Mouse (Mus musculus) v-Abl transformed pro-B cells (cell line): Measurements from ENCODE around the gene Nxph1.

Experiments
- in situ Hi-C, 2 experiments: fragments of 400-800 bp; cut with MboI; formaldehyde crosslinking; loops; one replicate each; pipeline ENCODE4 v1.15.1; 2025; ENCODE audit not compliant: unreplicated experiment in 2 of 2

Gene Nxph1

DNA sequence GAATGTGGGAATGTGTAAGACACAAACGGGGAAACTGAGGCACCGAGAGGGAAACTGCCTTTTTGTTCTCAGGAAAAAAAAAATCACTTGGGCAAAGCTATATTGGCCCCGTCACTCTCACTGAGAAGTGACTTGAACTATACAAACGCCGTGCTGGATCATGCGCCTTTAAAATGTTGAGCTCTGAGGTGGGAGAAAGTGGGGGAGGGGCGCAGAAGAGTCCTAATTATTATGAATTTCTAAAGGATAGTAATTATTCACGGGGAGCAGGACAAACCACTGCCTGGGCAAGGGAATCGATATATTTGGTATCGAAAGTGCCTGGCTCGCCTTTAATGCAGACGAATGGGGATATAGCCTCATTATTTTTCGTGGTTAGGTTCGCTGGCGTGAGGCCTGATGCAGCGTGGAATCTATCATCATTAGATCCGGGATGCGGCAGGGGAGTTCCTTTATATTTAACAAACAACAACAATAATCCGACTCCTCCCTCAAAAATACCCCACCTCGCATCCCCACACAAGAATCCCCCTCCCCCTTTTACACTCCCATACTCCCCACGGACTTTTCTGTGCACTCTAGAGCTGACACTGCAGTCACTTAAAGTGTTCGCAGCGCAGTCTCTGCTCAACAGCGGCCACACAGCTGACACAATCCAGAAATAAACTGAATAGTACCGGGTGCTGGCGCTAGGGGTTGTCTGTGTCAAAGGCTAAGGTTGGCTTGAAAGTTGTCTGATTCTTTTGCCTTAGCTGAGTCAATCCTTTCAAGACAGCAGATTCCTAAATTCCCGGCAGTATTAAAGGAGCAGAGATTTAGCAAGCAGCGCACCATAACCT is 10.1 kb downstream of the Nxph1 start:
- in situ Hi-C loops, result no loop called here

DNA sequence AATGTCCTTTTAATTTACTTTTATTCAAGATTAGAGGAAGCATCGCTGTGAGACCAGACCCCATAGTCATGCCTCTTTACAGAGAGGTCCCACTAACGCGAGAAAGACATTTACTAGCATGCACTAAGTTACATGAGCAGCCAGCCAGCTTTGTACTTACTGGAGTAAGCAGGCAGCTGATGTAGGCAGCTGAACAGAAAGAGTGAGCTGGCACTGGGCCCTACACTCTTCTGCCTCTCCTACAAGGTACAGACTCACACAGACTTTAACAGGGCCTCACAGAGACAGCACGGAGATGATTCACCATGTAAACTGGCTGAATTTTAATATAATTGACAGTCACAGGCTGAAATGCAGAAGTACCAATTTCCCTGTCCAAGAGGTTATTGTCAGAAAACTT is 11.6 kb downstream of the Nxph1 start:
- in situ Hi-C loops, result no loop called here

DNA sequence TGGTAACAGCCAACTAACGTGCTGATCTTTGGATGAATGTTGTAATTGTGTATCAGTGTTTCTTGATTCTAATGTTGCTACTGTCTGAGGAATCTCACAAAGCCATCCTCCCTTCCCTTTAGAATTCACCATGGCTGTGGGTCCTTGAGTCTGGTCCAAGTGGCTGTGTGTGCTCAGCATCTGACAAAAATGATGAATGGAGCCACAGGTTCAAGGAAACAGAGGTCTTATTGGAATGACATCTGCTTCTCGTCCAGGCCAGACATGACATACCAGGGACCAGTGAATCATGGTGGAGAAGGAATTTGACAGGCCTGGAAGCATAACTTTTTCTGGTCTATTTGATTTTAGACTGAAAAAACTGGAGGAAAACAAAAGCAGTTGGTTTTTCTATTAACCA is 22.3 kb downstream of the Nxph1 start:
- in situ Hi-C loops, result no loop called here

DNA sequence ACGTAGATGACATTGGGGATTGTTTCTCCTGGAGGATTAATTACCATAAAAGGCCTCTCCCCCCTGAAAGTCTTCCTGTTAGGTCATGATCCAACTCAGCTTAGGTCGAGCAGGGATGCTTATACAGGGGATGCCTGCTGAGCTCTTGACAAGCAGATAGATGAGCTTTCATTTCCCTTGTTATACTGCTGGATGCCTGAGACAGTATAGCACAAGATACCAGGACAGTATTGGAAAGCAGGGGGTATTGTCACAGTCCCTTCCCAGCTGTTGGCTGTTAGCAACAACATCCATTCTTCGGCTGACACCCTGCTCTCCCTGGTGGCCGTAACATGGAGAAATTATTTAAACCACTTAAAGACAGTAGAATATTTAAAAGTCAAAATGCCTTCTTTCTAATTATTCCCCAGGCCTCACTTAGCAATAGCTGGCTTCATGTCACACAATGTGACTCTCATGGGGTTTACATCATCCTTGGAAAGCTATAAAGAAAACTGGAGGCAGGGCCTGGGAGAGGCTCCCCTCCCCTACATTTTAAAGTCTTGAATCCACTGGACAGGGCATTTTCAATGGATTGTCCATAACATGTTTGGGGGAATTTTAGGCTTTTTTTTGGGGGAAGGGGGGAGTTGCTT is 31.1 kb downstream of the Nxph1 start:
- in situ Hi-C loops, result no loop called here

DNA sequence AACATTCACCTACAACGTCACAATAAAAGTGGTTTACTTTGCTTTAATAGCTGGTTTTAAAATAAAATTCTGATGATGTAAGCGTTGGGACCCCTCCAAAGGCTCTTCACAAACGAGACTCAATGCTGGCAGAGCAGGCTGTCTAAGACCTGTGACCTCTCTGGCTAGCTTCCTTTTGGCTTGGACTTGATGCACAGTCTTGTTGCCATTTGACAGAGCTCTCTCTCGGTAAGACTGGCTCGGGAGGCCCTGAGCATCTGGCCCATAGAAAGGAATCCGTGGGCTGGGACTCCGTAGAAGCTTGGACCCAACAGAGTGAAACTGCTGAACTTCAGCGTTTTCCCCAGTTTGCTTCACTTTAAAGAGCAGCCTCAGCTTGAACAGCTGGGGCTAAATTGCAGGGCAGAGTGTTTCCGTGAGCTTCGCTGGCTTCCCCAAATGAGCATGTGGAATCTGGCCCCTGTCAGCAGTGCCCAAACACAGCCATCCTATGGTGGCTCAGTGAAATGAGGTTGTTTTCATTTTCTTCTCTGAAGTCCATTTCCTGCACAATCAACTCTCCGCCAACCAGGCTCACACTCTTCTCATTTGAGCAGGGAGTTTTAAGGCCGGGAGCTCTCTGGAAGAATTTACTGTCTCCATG is 48.2 kb downstream of the Nxph1 start:
- in situ Hi-C loops, result no loop called here

DNA sequence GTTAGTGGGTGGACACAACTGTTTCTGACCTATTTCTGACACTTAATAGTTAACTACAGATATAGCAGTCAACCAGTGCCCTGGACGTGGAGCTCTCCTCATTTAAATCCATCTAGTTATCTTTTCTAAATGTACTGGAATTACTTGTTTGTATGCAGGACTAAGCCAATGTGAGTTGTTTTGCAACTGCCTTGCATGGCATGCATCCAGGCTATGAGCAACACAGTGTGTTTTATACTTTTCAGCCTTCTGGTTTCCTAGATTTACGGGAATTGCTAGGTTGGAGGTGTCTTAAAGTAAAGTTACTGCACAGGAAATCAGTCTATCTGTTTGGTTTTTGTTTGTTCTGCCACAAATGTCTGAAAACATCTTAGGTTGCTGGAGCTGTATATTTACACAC is 49.1 kb downstream of the Nxph1 start:
- in situ Hi-C loops, result no loop called here

DNA sequence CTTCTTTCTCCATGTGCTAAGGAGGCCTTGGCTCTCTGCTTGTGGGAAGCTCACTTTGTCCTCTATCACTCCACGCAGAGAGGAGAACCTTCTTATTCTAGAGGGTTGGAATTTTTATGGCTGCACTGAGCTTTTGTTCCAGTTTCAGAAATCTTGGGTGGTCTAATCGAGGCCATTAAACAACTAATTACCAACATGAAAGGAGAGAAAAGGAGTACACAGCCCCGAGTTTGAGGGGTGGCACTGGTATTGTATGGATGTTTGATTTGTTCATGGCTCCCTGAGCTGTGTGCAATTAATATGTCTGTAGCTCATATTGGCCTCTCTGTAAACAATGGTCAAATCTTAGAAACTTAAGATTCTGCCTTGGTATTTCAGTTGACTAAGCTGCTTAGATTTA is 54.5 kb downstream of the Nxph1 start:
- in situ Hi-C loops, result no loop called here

DNA sequence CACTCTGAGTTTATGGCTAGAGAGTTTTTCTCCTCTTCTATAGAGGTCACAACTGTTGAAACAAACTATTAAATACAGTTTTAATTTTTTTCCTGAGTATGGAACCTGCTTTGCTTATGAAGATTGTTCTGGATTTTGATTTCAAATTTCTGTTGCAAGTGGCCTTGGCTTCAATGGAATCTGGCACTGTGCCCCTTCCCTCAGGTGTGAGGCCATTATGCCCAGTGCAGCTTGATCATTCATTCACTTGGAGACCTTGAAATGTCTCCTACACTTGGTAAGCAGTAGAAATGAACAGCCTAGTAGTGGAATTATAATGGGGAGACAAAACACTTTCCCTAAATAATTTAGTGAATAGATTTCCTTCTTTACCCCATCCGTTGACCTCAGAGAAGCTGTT is 78.4 kb downstream of the Nxph1 start:
- in situ Hi-C loops, result no loop called here

DNA sequence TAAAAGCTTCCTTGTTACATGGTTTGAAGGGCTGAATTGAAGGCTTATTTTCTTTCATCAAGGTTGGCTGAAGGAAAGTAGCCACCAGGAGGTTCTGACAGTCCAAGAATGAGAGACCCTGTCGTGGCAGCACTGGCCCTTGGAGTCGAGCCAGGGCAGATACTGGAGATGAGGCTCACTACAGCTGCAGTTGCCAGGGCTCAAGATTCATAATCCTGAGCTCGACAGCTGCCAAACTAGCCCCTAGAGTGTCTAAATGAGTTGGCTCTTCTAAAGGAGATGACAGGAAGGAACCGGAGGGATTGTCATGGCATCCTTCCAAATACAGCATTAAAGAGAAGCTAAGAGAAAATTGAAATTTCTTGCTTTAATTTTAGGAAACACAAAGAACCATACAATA is 78.9 kb downstream of the Nxph1 start:
- in situ Hi-C loops, result no loop called here

DNA sequence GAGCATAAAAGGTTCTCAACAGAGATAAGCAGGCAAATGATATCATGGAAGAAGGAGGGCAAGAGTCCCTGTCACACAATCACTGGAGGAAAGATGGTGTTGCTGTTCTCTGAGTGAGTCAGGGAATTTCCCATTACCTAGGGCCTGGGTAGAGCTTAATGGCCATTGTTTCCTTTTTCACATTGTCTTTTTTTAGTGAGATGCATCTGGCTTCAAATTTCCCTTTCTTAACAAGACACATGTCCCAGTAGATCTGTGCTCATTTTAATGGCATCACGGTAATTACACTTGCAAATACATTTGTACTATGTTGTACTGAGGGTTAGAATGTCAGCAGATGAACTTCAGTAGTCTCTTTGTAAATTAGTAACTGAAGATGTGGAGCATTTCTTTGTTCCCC is 80.3 kb downstream of the Nxph1 start:
- in situ Hi-C loops, result no loop called here

DNA sequence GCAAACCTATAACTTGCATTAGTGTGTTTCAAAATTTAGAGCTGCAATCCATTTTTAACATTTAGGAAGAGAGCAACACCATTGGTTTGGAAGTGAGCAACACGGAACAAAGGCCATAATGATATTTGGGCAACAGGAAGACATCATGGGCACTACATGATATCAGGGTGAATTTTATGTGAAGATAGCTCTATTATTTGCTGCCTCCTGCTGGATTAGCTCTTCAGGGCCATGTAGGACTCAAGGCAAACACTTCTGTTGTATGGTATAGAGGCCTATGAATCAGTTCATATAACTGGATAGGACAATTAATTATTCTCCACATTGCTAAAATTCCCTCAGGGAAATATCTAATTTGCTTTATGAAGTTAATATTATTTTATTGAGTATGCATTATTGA is 91.1 kb downstream of the Nxph1 start:
- in situ Hi-C loops, result no loop called here

DNA sequence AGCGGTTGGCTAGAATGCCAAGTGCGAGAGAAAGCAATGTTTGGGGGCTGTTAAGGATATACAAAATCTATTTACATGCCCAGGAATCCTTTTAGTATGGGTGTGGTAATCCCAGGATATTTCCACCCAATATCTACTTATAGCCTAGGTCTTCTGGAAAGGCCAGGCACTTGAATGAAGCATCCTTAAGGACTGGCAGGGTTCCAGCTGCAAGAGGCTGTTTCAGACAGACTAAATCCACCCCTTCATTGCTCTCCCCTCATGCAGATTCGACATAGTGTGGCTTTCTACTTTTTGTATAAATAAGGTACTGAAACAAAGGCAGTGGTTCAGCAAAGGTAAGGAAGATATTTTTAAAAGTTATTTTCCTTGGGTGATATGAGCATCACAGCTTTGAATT is 92.8 kb downstream of the Nxph1 start:
- in situ Hi-C loops, result no loop called here

DNA sequence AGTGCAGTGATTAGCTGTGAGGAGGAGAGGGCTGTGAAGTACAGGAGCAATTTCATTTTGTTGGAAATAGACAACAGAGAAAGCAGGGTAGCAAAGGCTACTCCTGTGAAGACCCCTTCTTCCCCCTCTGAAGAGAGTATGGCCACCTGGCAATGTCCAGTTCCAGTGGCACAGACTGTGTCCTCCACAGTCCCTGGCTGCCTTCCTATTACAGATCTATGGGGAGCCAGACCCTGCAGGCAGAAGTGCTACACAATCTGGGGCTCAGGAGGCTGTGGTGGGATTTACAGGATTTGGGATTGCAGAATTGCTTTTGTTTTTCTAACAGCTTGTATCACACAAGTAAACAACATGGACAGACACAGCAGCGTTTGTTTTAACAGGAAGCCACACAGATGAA is 94.2 kb downstream of the Nxph1 start:
- in situ Hi-C loops, result no loop called here

DNA sequence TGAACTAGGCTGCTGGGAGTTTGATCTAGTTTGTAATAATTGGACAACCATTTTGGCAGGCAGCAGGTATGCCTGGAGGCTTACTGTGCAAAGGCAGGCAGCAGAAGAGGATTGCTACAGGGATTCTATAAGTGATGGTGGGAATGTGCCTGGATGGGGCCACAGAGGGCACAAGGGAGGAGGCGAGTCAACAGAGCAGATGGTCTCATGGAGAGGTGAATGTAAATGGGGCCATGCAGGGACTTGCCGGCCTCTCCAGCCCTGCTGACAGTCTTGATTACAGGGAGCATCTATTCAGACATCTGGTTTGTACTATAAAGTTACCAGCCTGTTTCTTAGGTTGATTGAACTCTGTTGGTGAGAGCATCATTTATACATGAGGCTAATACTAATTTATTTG is 98.6 kb downstream of the Nxph1 start:
- in situ Hi-C loops, result no loop called here

DNA sequence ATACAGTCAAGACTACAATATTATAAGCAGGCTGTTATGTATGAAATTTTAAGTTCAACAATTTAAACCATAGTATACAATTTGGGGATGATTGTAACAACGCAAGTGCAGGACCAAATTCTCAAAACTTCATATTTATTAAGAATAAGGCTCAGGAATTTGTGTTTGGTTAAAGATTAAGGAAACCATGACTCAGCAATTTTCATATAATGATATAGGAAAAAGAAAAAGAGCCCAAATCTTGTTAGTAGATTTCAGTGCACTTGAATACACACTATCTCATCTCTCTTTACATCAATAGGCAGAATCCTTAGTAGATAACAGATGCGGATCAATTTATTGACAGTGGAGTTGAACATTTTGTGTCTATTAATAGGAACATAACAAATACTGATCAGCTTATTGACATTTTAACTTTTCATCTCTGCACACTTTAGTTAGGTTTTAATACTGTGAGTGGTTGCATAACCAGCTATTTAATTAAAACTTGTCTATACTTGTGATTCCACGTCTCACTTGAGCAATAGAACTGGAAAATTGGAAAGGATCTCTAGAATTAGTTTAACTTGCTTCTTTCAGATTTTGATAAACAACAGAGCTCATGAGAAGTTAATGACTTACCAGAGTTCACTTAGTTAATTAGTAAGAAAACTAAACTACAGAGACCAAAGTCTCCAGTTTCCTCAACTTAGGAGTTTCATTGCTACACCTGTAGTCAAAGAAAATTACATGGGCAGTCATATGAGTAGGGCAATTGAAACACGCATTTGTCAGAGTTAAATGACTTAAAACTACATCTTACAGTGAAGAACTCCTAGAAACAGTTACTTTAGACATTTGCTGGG is 113.3 kb downstream of the Nxph1 start:
- in situ Hi-C loops, result no loop called here

DNA sequence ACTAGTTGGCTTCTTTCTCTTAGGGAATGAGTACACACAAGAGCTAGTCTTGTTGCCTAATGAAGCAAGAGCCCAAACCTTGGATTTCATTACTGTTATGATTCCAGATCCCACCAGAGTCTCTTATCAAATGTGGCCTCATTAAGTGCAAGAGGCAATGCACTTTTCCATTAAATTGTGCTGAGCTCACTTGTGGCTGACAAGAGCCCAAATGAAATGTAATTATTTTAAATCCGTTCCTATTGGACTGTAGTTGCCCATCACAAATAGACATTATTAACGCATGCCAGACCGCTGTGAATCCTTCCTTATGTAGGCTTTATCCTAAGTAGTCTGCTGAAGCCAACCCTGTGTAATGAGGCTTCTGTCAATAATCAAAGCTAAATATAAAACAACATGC is 118.2 kb downstream of the Nxph1 start:
- in situ Hi-C loops, result no loop called here

DNA sequence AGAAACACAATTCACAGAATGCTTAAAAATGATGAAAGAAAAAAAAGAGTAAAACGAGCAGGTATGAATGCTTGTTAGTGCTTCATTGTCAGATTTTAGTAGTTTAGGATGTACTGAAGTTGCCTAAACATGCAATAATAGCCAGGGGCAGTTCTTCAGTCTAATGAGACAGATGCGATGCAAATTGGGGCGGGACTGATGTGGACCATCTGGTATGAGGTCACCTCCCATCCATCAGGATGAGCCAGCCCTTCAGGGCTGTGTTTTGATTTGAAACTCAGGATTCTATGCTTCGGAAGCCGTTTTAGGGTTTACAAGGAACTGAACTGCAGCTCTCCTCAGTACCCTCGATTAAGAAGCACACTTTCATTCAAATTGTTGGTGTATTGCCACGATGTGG is 121.7 kb downstream of the Nxph1 start:
- in situ Hi-C loops, result no loop called here

DNA sequence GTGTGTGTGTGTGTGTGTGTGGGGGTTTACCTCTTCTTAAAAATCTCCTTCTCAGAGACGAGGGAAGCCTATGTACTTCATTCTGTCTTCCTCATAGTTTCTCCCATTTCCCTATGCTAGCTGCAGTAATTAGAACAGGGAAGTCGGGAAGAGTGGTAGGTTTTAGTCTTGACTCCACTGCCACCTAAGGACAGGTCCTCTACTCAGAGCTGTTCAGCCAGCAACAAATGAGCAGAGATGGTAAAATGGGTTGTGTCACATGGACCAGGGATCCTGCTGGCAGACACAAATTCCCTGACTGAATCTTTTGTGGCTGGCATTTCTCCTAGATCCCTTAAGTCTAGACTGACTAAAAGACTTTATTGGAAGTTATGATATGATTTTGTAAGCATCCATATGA is 128.2 kb downstream of the Nxph1 start:
- in situ Hi-C loops, result no loop called here

DNA sequence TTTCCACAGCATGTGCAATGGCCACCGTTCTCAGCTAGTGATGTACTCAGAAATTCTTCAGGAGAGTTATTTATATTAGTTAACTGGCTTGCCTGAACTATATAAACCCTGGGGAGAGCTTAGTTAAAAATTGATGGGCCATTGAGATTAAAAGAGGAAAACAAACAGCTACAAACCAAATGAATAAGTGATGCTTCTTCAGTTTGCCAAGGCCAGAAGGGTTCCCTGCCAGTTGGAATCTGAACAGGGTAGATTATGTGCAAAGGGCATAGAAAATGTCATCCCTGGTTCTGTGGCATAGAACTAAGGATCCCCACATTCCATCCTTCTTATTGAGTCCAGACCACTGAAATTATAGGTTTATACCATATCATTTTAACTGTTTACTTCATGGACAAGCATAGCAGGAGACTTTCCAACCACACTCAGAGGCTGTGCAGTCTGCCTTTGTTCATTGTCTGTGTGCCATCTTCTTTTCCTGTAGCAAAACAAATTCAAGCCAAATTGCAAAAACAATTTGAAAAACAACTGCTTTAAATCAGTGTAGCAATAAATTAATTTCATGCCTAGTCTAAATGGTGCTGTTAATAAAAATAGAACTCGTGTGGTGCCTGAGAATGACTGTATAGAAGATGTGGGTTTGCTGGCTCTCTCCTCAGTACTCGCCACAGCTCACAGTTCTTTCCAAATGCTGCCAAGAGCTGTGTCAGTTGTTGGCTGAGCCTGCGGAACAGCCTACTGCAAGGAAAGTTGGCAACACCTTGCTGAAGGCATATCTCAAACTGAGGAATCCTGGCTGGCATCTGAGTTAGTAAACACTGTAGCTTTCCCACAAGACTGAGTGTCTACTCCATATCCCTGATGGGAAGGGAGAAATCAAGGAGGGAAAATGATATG is 129.8 kb downstream of the Nxph1 start:
- in situ Hi-C loops, result no loop called here

DNA sequence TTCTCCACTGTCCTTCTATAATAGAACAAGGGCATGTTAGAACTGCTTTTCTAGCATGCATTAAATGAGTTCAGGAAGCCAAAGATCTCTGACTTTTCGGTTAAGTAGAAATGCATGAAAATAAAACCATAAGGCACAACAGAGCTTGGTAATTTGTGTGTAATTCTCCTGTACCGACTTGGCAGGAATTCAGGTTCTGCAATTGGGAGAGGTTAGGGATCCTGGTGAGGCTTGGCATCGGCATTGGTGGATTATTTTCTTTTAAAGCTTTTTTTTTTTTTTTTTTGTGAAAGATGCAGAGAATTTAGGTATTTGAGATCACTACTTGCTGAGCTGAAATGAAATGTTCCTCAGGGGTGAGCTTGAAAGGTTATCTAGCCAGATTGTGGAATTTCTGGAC is 135.6 kb downstream of the Nxph1 start:
- in situ Hi-C loops, result no loop called here
